Mouse (Mus musculus): ENCODE measurements around the gene Fam178b. TPM values are rescaled to one million over a fixed set of nuclear protein-coding genes. Genes with fewer than 3 reads are reported as not detected.

Fam178b gene
- polyA plus RNA-seq, 1 experiment from 2014 or later, result 5.5 TPM

- no peaks in the 10 kb centered on the region for H3K27me3 ChIP-seq (ENCODE audit: control insufficient read depth, insufficient read depth, low read depth, low read length)
- no peaks in the 10 kb centered on the region for H3K9me3 ChIP-seq (ENCODE audit: control insufficient read depth, low read length)
- H3K4me3 ChIP-seq (ENCODE audit: low read length), result no peak overlapping the region
- no peak overlapping the region for H3K27ac ChIP-seq (ENCODE audit: low read length)
- H3K36me3 ChIP-seq (ENCODE audit: control insufficient read depth, insufficient read depth, low read length), result no peaks in the 10 kb centered on the region
- H3K9ac ChIP-seq (ENCODE audit: low read length), result no peak overlapping the region
- ATAC-seq (ENCODE audit: low read depth), result no peak
- 51% methylated on average over 4 of the region's 4 CpGs for WGBS
- H3K4me1 ChIP-seq (replicated peaks; ENCODE audit: control insufficient read depth, insufficient read depth, low read length), result peaks cover 21% of the 10 kb centered on the region
- no peak overlapping the region for H3K4me2 ChIP-seq (ENCODE audit: low read depth, low read length)
These were observed 80.7 kb downstream of the Fam178b start for GRCm38 (mm10) chr1:36602271-36602670.

GRCm38 (mm10) chr1:36598411-36598810, 84.6 kb downstream of the Fam178b start:
- Histone ChIP-seq H3K4me2 (ENCODE audit: low read depth, low read length) (no peak overlapping the region), H3K27me3 (ENCODE audit: control insufficient read depth, insufficient read depth, low read depth, low read length) (no peaks in the 10 kb centered on the region), H3K27ac (ENCODE audit: low read length) (no peak overlapping the region), H3K9me3 (ENCODE audit: control insufficient read depth, low read length) (no peaks in the 10 kb centered on the region), H3K36me3 (ENCODE audit: control insufficient read depth, insufficient read depth, low read length) (no peaks in the 10 kb centered on the region), H3K9ac (ENCODE audit: low read length) (no peak overlapping the region), H3K4me1 (replicated peaks; ENCODE audit: control insufficient read depth, insufficient read depth, low read length) (peaks cover 23% of the 10 kb centered on the region), H3K4me3 (ENCODE audit: low read length) (no peak overlapping the region)
- 48% methylated on average over 2 of the region's 2 CpGs for WGBS
- ATAC-seq (ENCODE audit: low read depth), result no peak

- no peaks in the 10 kb centered on the region for H3K9me3 ChIP-seq (ENCODE audit: control insufficient read depth, low read length)
- H3K36me3 ChIP-seq (ENCODE audit: control insufficient read depth, insufficient read depth, low read length), result no peaks in the 10 kb centered on the region
- peak overlapping the region; percentile 79 for H3K27ac ChIP-seq (ENCODE audit: low read length)
- peaks cover 29% of the 10 kb centered on the region for H3K4me1 ChIP-seq (replicated peaks; ENCODE audit: control insufficient read depth, insufficient read depth, low read length)
- no peaks in the 10 kb centered on the region for H3K27me3 ChIP-seq (ENCODE audit: control insufficient read depth, insufficient read depth, low read depth, low read length)
- no peak overlapping the region for H3K4me3 ChIP-seq (ENCODE audit: low read length)
- 32% methylated on average over 4 of the region's 4 CpGs for WGBS
- 0 out of 2 replicates have a peak overlapping the region, but pooled peaks have one; percentile 2 for H3K9ac ChIP-seq (ENCODE audit: low read length)
- peak; percentile 88 for ATAC-seq (ENCODE audit: low read depth)
- peak overlapping the region; percentile 6; the same call in 1 of the 2 replicates for H3K4me2 ChIP-seq (ENCODE audit: low read depth, low read length)
These were observed 86.9 kb downstream of the Fam178b start for GRCm38 (mm10) chr1:36596114-36596513.

GRCm38 (mm10) chr1:36595167-36595931, 87.6 kb downstream of the Fam178b start:
- Histone ChIP-seq H3K4me1 (replicated peaks; ENCODE audit: control insufficient read depth, insufficient read depth, low read length) (peaks cover 31% of the 10 kb centered on the region), H3K4me3 (ENCODE audit: low read length) (no peak overlapping the region), H3K27ac (ENCODE audit: low read length) (peak overlapping the region; percentile 79), H3K9me3 (ENCODE audit: control insufficient read depth, low read length) (no peaks in the 10 kb centered on the region), H3K4me2 (ENCODE audit: low read depth, low read length) (no peak overlapping the region), H3K36me3 (ENCODE audit: control insufficient read depth, insufficient read depth, low read length) (no peaks in the 10 kb centered on the region), H3K9ac (ENCODE audit: low read length) (no peak overlapping the region), H3K27me3 (ENCODE audit: control insufficient read depth, insufficient read depth, low read depth, low read length) (no peaks in the 10 kb centered on the region)
- 42% methylated on average over 10 of the region's 10 CpGs for WGBS
- peak; percentile 70 for ATAC-seq (ENCODE audit: low read depth)

- no peaks in the 10 kb centered on the region for H3K27me3 ChIP-seq (ENCODE audit: control insufficient read depth, insufficient read depth, low read depth, low read length)
- ATAC-seq (ENCODE audit: low read depth), result no peak
- no peak overlapping the region for H3K9ac ChIP-seq (ENCODE audit: low read length)
- 43% methylated on average over 1 of the region's 1 CpGs for WGBS
- no peaks in the 10 kb centered on the region for H3K36me3 ChIP-seq (ENCODE audit: control insufficient read depth, insufficient read depth, low read length)
- H3K4me2 ChIP-seq (ENCODE audit: low read depth, low read length), result no peak overlapping the region
- peak overlapping the region; percentile 55; the same call in 1 of the 2 replicates for H3K27ac ChIP-seq (ENCODE audit: low read length)
- H3K4me1 ChIP-seq (replicated peaks; ENCODE audit: control insufficient read depth, insufficient read depth, low read length), result peaks cover 53% of the 10 kb centered on the region
- no peak overlapping the region for H3K4me3 ChIP-seq (ENCODE audit: low read length)
- H3K9me3 ChIP-seq (ENCODE audit: control insufficient read depth, low read length), result no peaks in the 10 kb centered on the region
These were observed 89.9 kb downstream of the Fam178b start for GRCm38 (mm10) chr1:36593099-36593498.

GRCm38 (mm10) chr1:36591408-36591807, 91.6 kb downstream of the Fam178b start:
- no peak overlapping the region for H3K9ac ChIP-seq (ENCODE audit: low read length)
- no peaks in the 10 kb centered on the region for H3K36me3 ChIP-seq (ENCODE audit: control insufficient read depth, insufficient read depth, low read length)
- ATAC-seq (ENCODE audit: low read depth), result no peak
- H3K4me2 ChIP-seq (ENCODE audit: low read depth, low read length), result no peak overlapping the region
- no peak overlapping the region for H3K4me3 ChIP-seq (ENCODE audit: low read length)
- no peak overlapping the region for H3K27ac ChIP-seq (ENCODE audit: low read length)
- H3K4me1 ChIP-seq (replicated peaks; ENCODE audit: control insufficient read depth, insufficient read depth, low read length), result peaks cover 59% of the 10 kb centered on the region
- no peaks in the 10 kb centered on the region for H3K27me3 ChIP-seq (ENCODE audit: control insufficient read depth, insufficient read depth, low read depth, low read length)
- H3K9me3 ChIP-seq (ENCODE audit: control insufficient read depth, low read length), result no peaks in the 10 kb centered on the region
- 58% methylated on average over 2 of the region's 2 CpGs for WGBS

- no peak overlapping the region for H3K27ac ChIP-seq (ENCODE audit: low read length)
- no peaks in the 10 kb centered on the region for H3K27me3 ChIP-seq (ENCODE audit: control insufficient read depth, insufficient read depth, low read depth, low read length)
- peaks cover 52% of the 10 kb centered on the region for H3K4me1 ChIP-seq (replicated peaks; ENCODE audit: control insufficient read depth, insufficient read depth, low read length)
- peak overlapping the region; percentile 24; the same call in 1 of the 2 replicates for H3K9ac ChIP-seq (ENCODE audit: low read length)
- 60% methylated on average over 9 of the region's 9 CpGs for WGBS
- H3K36me3 ChIP-seq (ENCODE audit: control insufficient read depth, insufficient read depth, low read length), result no peaks in the 10 kb centered on the region
- no peak for ATAC-seq (ENCODE audit: low read depth)
- no peak overlapping the region for H3K4me3 ChIP-seq (ENCODE audit: low read length)
- no peak overlapping the region for H3K4me2 ChIP-seq (ENCODE audit: low read depth, low read length)
- no peaks in the 10 kb centered on the region for H3K9me3 ChIP-seq (ENCODE audit: control insufficient read depth, low read length)
These were observed 92.3 kb downstream of the Fam178b start for GRCm38 (mm10) chr1:36590664-36591063.

- 0 out of 2 replicates have a peak overlapping the region, but pooled peaks have one; percentile 37 for H3K9ac ChIP-seq (ENCODE audit: low read length)
- H3K27ac ChIP-seq (ENCODE audit: low read length), result peak overlapping the region; percentile 77
- peak; percentile 69 for ATAC-seq (ENCODE audit: low read depth)
- no peaks in the 10 kb centered on the region for H3K27me3 ChIP-seq (ENCODE audit: control insufficient read depth, insufficient read depth, low read depth, low read length)
- H3K9me3 ChIP-seq (ENCODE audit: control insufficient read depth, low read length), result no peaks in the 10 kb centered on the region
- no peaks in the 10 kb centered on the region for H3K36me3 ChIP-seq (ENCODE audit: control insufficient read depth, insufficient read depth, low read length)
- 28% methylated on average over 6 of the region's 6 CpGs for WGBS
- no peak overlapping the region for H3K4me2 ChIP-seq (ENCODE audit: low read depth, low read length)
- no peak overlapping the region for H3K4me3 ChIP-seq (ENCODE audit: low read length)
- peaks cover 42% of the 10 kb centered on the region for H3K4me1 ChIP-seq (replicated peaks; ENCODE audit: control insufficient read depth, insufficient read depth, low read length)
These were observed 93.5 kb downstream of the Fam178b start for GRCm38 (mm10) chr1:36589486-36589885.

GRCm38 (mm10) chr1:36588476-36589450, 94.2 kb downstream of the Fam178b start:
- peak; percentile 77 for ATAC-seq (ENCODE audit: low read depth)
- 53% methylated on average over 13 of the region's 13 CpGs for WGBS
- peak overlapping the region; percentile 77 for H3K27ac ChIP-seq (ENCODE audit: low read length)
- no peaks in the 10 kb centered on the region for H3K36me3 ChIP-seq (ENCODE audit: control insufficient read depth, insufficient read depth, low read length)
- H3K4me3 ChIP-seq (ENCODE audit: low read length), result no peak overlapping the region
- no peaks in the 10 kb centered on the region for H3K9me3 ChIP-seq (ENCODE audit: control insufficient read depth, low read length)
- H3K4me2 ChIP-seq (ENCODE audit: low read depth, low read length), result no peak overlapping the region
- peak overlapping the region; percentile 37; the same call in 1 of the 2 replicates for H3K9ac ChIP-seq (ENCODE audit: low read length)
- H3K4me1 ChIP-seq (replicated peaks; ENCODE audit: control insufficient read depth, insufficient read depth, low read length), result peaks cover 47% of the 10 kb centered on the region
- H3K27me3 ChIP-seq (ENCODE audit: control insufficient read depth, insufficient read depth, low read depth, low read length), result no peaks in the 10 kb centered on the region
